Comparison of ENCODE assay signal across 28 mouse cellular contexts in the genomic region with DNA sequence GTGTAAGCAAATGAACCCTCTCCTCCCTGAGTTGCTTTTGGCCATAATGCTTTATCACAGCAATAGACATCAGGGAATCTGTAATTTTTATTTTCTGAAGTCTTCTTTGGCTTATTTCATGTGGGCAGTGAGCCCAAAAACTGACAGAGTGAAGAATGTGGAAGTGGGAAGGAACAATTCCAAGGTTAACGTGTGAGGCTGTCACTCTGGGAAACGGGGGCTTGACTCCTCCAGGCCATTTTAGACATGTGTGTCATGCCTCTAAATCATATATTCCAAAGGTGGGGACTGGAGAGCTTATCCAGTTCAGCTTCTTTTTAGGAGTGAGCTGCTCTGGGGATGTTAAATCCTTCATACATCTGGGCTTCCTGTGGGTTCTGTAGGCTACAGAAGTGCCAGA.
DNase-seq lines count a peak whose midpoint lies in the region; ATAC-seq and TF ChIP-seq lines count a peak whose summit lies in the region.
"Had no signal": no experiment of that assay in that cellular context is flagged by ENCODE, and none has a peak within 500 bp of the region (broad histone marks: within the 10 kb centered on the region; RNA-seq: fewer than 3 reads in every experiment).

No protein-coding gene starts in this region.

- ATAC-seq in kidney, postnatal 0 days (replicated peaks; ENCODE audit: low FRiP score, low read depth), result no peak
- ATAC-seq in kidney, embryonic 16.5 days (ENCODE audit: low FRiP score, low TSS enrichment), result no peak
- no peak for ATAC-seq in lung, embryonic 14.5 days (ENCODE audit: insufficient read depth)
- ATAC-seq: forebrain, embryonic 15.5 days; hindbrain, postnatal 0 days; intestine, embryonic 16.5 days; midbrain, embryonic 16.5 days had no signal

- no peak overlapping the region for H3K9ac ChIP-seq in kidney, postnatal 0 days (ENCODE audit: low read depth, low read length)
- no peak overlapping the region for H3K9ac ChIP-seq in kidney, embryonic 16.5 days (replicated peaks; ENCODE audit: low read length)
- H3K9ac ChIP-seq in lung, embryonic 14.5 days, result no peak overlapping the region
- H3K9ac ChIP-seq: embryonic facial prominence, embryonic 15.5 days; forebrain, embryonic 15.5 days; heart, embryonic 13.5 days; limb, embryonic 15.5 days; neural tube, embryonic 13.5 days had no signal

- no peak overlapping the region for H3K4me2 ChIP-seq in kidney, postnatal 0 days (ENCODE audit: low read length)
- no peak overlapping the region for H3K4me2 ChIP-seq in kidney, embryonic 16.5 days (replicated peaks; ENCODE audit: low read depth, low read length)
- H3K4me2 ChIP-seq in lung, embryonic 14.5 days, result no peak overlapping the region
- H3K4me2 ChIP-seq: embryonic facial prominence, embryonic 15.5 days; forebrain, embryonic 15.5 days; heart, embryonic 13.5 days; limb, embryonic 15.5 days; neural tube, embryonic 13.5 days had no signal

- no peaks in the 10 kb centered on the region for H3K27me3 ChIP-seq in kidney, postnatal 0 days (ENCODE audit: insufficient read depth, low read length)
- H3K27me3 ChIP-seq in kidney, embryonic 16.5 days (ENCODE audit: insufficient read depth, low read length), result no peaks in the 10 kb centered on the region
- H3K27me3 ChIP-seq in lung, embryonic 14.5 days (ENCODE audit: insufficient read depth, low read length), result no peaks in the 10 kb centered on the region
- H3K27me3 ChIP-seq: embryonic facial prominence, embryonic 15.5 days; forebrain, embryonic 15.5 days; heart, embryonic 13.5 days; neural tube, embryonic 13.5 days had no signal

- no peak overlapping the region for H3K4me3 ChIP-seq in kidney, postnatal 0 days (replicated peaks; ENCODE audit: low read depth, low read length)
- H3K4me3 ChIP-seq in kidney, embryonic 16.5 days (ENCODE audit: low read length), result no peak overlapping the region
- H3K4me3 ChIP-seq in lung, embryonic 14.5 days (ENCODE audit: low read depth, low read length), result no peak overlapping the region
- H3K4me3 ChIP-seq: embryonic facial prominence, embryonic 15.5 days; forebrain, embryonic 15.5 days; heart, embryonic 13.5 days; limb, embryonic 15.5 days; midbrain, embryonic 10.5 days; myocyte; neural tube, embryonic 13.5 days had no signal

- no peaks in the 10 kb centered on the region for H3K36me3 ChIP-seq in kidney, postnatal 0 days (ENCODE audit: insufficient read depth, low read length)
- no peaks in the 10 kb centered on the region for H3K36me3 ChIP-seq in kidney, embryonic 16.5 days (ENCODE audit: insufficient read depth, low read length)
- no peaks in the 10 kb centered on the region for H3K36me3 ChIP-seq in lung, embryonic 14.5 days (ENCODE audit: insufficient read depth)
- H3K36me3 ChIP-seq: embryonic facial prominence, embryonic 15.5 days; forebrain, embryonic 15.5 days; heart, embryonic 13.5 days; limb, embryonic 15.5 days; midbrain, embryonic 10.5 days; neural tube, embryonic 13.5 days had no signal

- 22% methylated on average over 2 of the region's 2 CpGs for WGBS in kidney, postnatal 0 days
- WGBS in kidney, embryonic 16.5 days, result 20% methylated on average over 2 of the region's 2 CpGs
- 32% methylated on average over 2 of the region's 2 CpGs for WGBS in lung, embryonic 14.5 days

- H3K9me3 ChIP-seq in kidney, postnatal 0 days (replicated peaks; ENCODE audit: low read length), result no peaks in the 10 kb centered on the region
- H3K9me3 ChIP-seq in kidney, embryonic 16.5 days (ENCODE audit: low read length), result no peaks in the 10 kb centered on the region
- no peaks in the 10 kb centered on the region for H3K9me3 ChIP-seq in lung, embryonic 14.5 days (ENCODE audit: low read depth, low read length)
- H3K9me3 ChIP-seq: embryonic facial prominence, embryonic 15.5 days; forebrain, embryonic 15.5 days; heart, embryonic 13.5 days; limb, embryonic 15.5 days; midbrain, embryonic 10.5 days; neural tube, embryonic 13.5 days had no signal

- H3K27ac ChIP-seq in kidney, postnatal 0 days, result no peak overlapping the region
- H3K27ac ChIP-seq in kidney, embryonic 16.5 days (ENCODE audit: low read length), result no peak overlapping the region
- no peak overlapping the region for H3K27ac ChIP-seq in lung, embryonic 14.5 days (ENCODE audit: low read depth)
- H3K27ac ChIP-seq: embryonic facial prominence, embryonic 15.5 days; forebrain, embryonic 15.5 days; heart, embryonic 13.5 days; hindbrain, postnatal 0 days; limb, embryonic 15.5 days; midbrain, embryonic 10.5 days; neural tube, embryonic 13.5 days had no signal

- peak; percentile 44 to 70 for DNase-seq in adrenal gland, adult (ENCODE audit: inconsistent age in 2 of 2, low spot score in 1 of 2)
- no peak for DNase-seq in adrenal gland, postnatal 4 days (ENCODE audit: low spot score in 2 of 2)
- DNase-seq in kidney, postnatal 0 days (ENCODE audit: low spot score), result peak; percentile 54
- peak; percentile 15 for DNase-seq in lung, embryonic 14.5 days
- DNase-seq in lung, adult 18-20 months, result no peak
- DNase-seq in retina, embryonic 14.5 days (ENCODE audit: low spot score), result no peak
- no peak for DNase-seq in thymus, postnatal 10 days (ENCODE audit: low spot score in 2 of 2)
- DNase-seq: cerebellum, adult 18-20 months; cerebellum, postnatal 14 days; embryo, embryonic 11 days; gastrocnemius, postnatal 14 days; heart, adult 11 months; heart, postnatal 14 days; kidney, postnatal 25 days; lung, postnatal 10 days; thymus, adult 18-20 months; thymus, postnatal 4 days had no signal

- TF ChIP-seq CTCF in kidney, postnatal 0 days (IDR thresholded peaks at IDR 0.05; ENCODE audit: low read depth), result no peak
- no peak for TF ChIP-seq CTCF in lung, embryonic 14.5 days (IDR thresholded peaks at IDR 0.05; ENCODE audit: low read depth)

- H3K4me1 ChIP-seq in kidney, postnatal 0 days (replicated peaks; ENCODE audit: insufficient read depth, low read length), result no peaks in the 10 kb centered on the region
- no peaks in the 10 kb centered on the region for H3K4me1 ChIP-seq in kidney, embryonic 16.5 days (ENCODE audit: insufficient read depth, low read length)
- H3K4me1 ChIP-seq in lung, embryonic 14.5 days (ENCODE audit: insufficient read depth), result no peaks in the 10 kb centered on the region
- H3K4me1 ChIP-seq: embryonic facial prominence, embryonic 15.5 days; forebrain, embryonic 15.5 days; heart, embryonic 13.5 days; limb, embryonic 15.5 days; midbrain, embryonic 10.5 days; neural tube, embryonic 13.5 days had no signal

Comparison
In these comparisons a context has a peak if more than half of its experiments do, and no peak if none do; other contexts are left out.
1. DNase-seq: peak in adrenal gland, adult (2 of 2), kidney, postnatal 0 days (single experiment) and lung, embryonic 14.5 days (single experiment); none in adrenal gland, postnatal 4 days (0 of 2), lung, adult 18-20 months (0 of 2), retina, embryonic 14.5 days (single experiment) and thymus, postnatal 10 days (0 of 2).